Mouse (Mus musculus): ENCODE measurements around the gene Fat1.

GRCm38 (mm10) chr8:44980030-44980429, 44.8 kb downstream of the Fat1 start:
- no peak for TF ChIP-seq EP300 (IDR thresholded peaks at IDR 0.05; ENCODE audit: low read depth)
- TF ChIP-seq CTCF (IDR thresholded peaks at IDR 0.05; ENCODE audit: low read depth) = no peak

All from liver, postnatal 0 days (tissue).